Mouse (Mus musculus) midbrain, embryonic 16.5 days (tissue): ENCODE data around the gene Ahcyl1. TPM values are rescaled to one million over a fixed set of nuclear protein-coding genes. Genes with fewer than 3 reads are reported as not detected.

ENCODE experiments used
- ATAC-seq: fragments of 200-750 bp; cut with Nextera tagmentation; 2 replicates; pipeline ENCODE4 v1.8.0; 2017; ENCODE audit warnings: moderate TSS enrichment
- H3K27ac ChIP-seq: fragments of 300-500 bp; sonication (generic); 2 replicates; pipeline ENCODE4 v1.5.1; 2014; ENCODE audit warnings: mild to moderate bottlenecking, low read length, mixed read lengths
- H3K27me3 ChIP-seq: fragments of 300-500 bp; sonication (generic); 2 replicates; pipeline ENCODE4 v1.6.1; 2014; ENCODE audit warnings: low read depth, low read length, mixed read lengths; ENCODE audit not compliant: control insufficient read depth, insufficient read depth
- H3K36me3 ChIP-seq: fragments of 300-500 bp; sonication (generic); 2 replicates; pipeline ENCODE4 v1.6.1; 2014; ENCODE audit warnings: mild to moderate bottlenecking, low read length, moderate library complexity, mixed read lengths; ENCODE audit not compliant: control insufficient read depth, insufficient read depth
- H3K4me1 ChIP-seq: fragments of 300-500 bp; sonication (generic); 2 replicates; pipeline ENCODE4 v1.6.1; 2014; ENCODE audit warnings: mild to moderate bottlenecking, low read length, mixed read lengths; ENCODE audit not compliant: control insufficient read depth, insufficient read depth
- H3K4me2 ChIP-seq: fragments of 300-500 bp; sonication (generic); 2 replicates; pipeline ENCODE4 v1.6.1; 2014; ENCODE audit warnings: mild to moderate bottlenecking, low read length, mixed read lengths
- H3K4me3 ChIP-seq: fragments of 300-500 bp; sonication (generic); 2 replicates; pipeline ENCODE4 v1.5.1; 2014; ENCODE audit warnings: low read depth, mild to moderate bottlenecking, low read length, moderate library complexity, mixed read lengths
- H3K9ac ChIP-seq: fragments of 300-500 bp; sonication (generic); 2 replicates; pipeline ENCODE4 v1.6.1; 2014; ENCODE audit warnings: low read depth, low read length, mixed read lengths
- H3K9me3 ChIP-seq: fragments of 300-500 bp; sonication (generic); replicated peaks from 2 replicates; pipeline ENCODE4 v1.6.1; 2014; ENCODE audit warnings: mild to moderate bottlenecking, low read length, mixed read lengths; ENCODE audit not compliant: control insufficient read depth, poor library complexity, severe bottlenecking
- WGBS: fragments of 180-500 bp; shearing (Covaris S2); extraction: QIAGEN DNeasy Blood & Tissue Kit; methylation state at CpG from one replicate; pipeline ENCODE4 v1.1.7; 2014; 5-methylcytosine and 5-hydroxymethylcytosine counted together
- polyA plus RNA-seq: library from polyadenylated mRNA; unstranded; fragments of >200 nt; fragmentation: Nextera tagmentation; extraction: Ambion mirVana; gene quantifications from 2 replicates; pipeline ENCODE4 v1.2.1, GENCODE M21; 2015

The Ahcyl1 gene
- 112 and 114 TPM in 2 replicates for polyA plus RNA-seq

DNA sequence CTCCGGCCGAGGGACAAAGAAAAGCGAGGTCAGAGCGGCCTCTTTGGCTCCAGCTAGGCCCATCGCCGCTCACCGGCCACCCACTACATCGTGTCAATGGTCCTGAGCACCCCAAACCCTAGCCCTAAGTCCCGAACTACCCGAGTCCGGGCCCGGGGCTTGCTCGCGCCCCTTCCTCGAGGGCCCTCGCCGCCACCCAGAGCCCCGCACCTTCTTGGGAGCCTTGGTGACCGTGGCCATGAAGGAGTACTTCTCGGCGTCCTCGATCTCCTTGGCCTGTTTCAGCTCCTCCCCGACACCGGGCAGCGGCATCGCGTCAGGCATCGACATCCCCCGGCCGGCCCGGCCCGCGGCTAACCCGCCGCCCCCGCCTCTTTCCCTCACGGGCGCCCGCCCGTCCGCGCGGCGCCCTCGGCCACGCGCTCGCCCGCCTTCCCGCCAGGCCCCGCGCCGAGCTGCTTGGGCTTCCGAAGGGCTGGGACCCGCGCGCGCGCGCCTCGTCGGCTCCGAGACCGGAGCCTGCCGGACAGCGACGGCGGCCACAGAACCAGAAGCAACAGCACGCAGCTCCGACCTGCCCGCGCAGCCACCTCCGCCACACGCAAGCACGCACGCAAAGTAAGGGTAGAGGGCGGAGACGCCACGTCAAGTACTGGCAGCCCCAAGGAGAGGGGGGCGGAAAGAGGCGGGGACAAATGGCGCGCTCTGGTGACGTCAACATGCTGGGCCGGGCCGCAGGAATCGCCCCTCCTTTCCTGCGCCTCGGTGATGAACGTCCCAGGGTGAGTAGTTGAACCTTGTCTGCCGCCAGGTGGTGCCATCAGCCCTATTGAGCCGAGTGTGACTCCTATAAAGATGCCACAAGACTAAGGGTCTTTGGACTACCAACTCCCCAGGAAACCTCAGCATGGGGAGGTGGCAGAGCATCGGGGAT lies at the start of gene Ahcyl1:
Gene Ahcyl1, minus strand, starts transcription at position 613 of the 934 bp plus-strand sequence.
- ATAC-seq: peak; percentile 99
- Histone ChIP-seq H3K36me3 (no peaks in the 10 kb centered on the region), H3K4me1 (peaks cover 39% of the 10 kb centered on the region), H3K4me2 (peak within 1 kb of the TSS; percentile 97), H3K9me3 (no peaks in the 10 kb centered on the region), H3K27me3 (no peaks in the 10 kb centered on the region), H3K4me3 (peak within 1 kb of the TSS; percentile 92), H3K9ac (peak within 1 kb of the TSS; percentile 94), H3K27ac (peak within 1 kb of the TSS; percentile 95)
- WGBS: under 1% methylated on average over 77 of the region's 93 CpGs

DNA sequence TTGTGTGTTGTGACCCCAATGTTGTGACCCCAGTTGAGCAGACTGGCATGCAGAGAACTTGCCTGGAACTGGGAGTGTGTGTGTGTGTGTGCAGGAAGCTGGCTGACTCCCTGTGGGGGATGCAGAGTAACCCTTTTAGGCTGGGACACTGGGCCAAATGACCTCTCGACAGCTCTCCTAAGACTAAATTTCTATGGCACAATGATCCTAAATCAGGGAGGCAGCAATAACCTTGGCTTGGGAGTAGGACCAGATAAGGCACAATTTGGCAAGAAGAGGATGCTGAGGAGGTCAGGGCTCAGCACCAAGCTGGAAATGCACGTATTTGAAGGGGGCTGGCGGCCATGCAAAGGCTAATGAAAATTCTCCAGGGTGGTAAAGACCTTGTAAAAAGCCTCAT lies 49.7 kb upstream of the Ahcyl1 start:
- H3K27ac ChIP-seq: no peak overlapping the region
- H3K4me3 ChIP-seq: no peak overlapping the region
- H3K27me3 ChIP-seq: no peaks in the 10 kb centered on the region
- H3K9me3 ChIP-seq: no peaks in the 10 kb centered on the region
- H3K4me2 ChIP-seq: no peak overlapping the region
- peaks cover 4% of the 10 kb centered on the region for H3K4me1 ChIP-seq
- no peaks in the 10 kb centered on the region for H3K36me3 ChIP-seq
- H3K9ac ChIP-seq: no peak overlapping the region
- no peak for ATAC-seq
- 85% methylated on average over 3 of the region's 3 CpGs for WGBS

DNA sequence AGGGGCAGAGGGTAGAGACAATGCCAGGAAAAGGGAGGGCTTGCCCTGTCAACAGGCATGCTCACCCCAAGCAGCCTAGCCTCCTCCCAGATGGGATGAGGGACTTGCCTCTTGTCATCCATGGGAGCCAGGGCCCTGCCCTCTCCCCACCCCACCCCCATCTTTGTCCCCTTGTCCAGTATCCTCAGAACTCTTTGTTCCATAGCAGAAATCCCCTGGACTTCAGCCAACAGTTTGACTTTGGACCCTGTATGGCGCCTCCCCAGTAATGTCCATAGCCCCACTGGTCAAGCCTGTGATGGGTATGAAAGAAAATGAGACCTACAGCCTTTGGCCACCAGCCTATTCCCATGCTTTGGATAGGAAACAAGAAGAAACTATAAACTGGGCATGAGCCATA lies 47.3 kb upstream of the Ahcyl1 start:
- Histone ChIP-seq H3K4me3 (no peak overlapping the region), H3K27me3 (no peaks in the 10 kb centered on the region), H3K9ac (no peak overlapping the region), H3K36me3 (no peaks in the 10 kb centered on the region), H3K9me3 (no peaks in the 10 kb centered on the region), H3K4me1 (peaks cover 19% of the 10 kb centered on the region), H3K4me2 (no peak overlapping the region), H3K27ac (no peak overlapping the region)
- 77% methylated on average over 1 of the region's 1 CpGs for WGBS
- no peak for ATAC-seq

DNA sequence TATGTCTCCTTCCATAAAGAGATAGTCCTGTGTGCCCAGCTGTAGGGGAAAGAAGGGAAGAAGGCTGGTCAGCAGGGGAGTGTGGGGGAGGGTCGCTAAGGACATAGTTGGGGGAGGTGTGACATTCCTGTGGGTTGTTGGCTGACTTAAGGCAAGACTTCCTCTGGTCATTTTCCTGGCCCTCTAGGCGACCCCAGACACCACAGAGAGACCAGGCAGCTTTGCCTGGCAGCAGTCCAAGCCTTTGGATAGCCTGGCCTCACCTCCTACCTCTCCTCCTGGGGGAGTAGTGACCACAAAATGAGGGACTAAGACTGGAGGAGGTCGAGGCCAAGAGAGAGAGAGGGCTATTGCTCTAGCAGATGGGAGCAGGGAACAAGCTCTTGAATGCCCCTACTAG lies 46.7 kb upstream of the Ahcyl1 start:
- peaks cover 19% of the 10 kb centered on the region for H3K4me1 ChIP-seq
- no peak overlapping the region for H3K27ac ChIP-seq
- H3K27me3 ChIP-seq: no peaks in the 10 kb centered on the region
- H3K4me3 ChIP-seq: no peak overlapping the region
- no peaks in the 10 kb centered on the region for H3K36me3 ChIP-seq
- no peak for ATAC-seq
- H3K9me3 ChIP-seq: no peaks in the 10 kb centered on the region
- 47% methylated on average over 3 of the region's 3 CpGs for WGBS
- no peak overlapping the region for H3K4me2 ChIP-seq
- H3K9ac ChIP-seq: no peak overlapping the region

DNA sequence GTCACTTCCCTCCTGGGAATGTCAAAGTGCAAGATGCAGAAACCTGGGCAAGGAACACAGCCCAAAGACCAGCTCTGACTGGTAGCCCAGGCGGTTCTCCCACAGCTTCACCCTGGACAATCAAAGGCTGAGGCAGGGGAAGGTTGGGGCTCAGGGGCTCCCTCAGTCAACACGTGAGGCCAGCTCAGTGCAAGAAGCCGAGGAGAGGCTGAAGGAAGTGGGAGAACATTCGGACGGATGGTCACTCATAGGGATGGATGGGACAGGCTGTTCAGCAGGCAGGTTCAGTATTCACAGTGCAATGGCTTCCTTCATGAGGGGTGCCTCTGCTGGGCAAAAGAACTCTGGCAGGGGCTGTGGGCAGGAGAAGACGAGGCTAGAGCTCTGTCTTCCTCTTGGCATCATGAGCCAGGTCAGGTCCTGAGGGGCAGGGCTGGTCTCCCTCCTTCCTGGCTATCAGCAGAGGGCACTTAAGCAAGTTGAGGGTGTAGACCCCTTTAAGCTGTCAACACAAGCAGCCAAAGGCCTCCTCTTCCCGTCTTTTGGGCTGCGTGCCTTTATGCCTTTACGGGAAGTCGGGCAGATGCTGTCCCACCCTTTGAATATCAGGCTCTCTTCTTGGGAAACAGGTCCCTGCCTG lies 45.8 kb upstream of the Ahcyl1 start:
- no peak overlapping the region for H3K27ac ChIP-seq
- H3K4me1 ChIP-seq: peaks cover 19% of the 10 kb centered on the region
- no peak overlapping the region for H3K9ac ChIP-seq
- 89% methylated on average over 10 of the region's 10 CpGs for WGBS
- H3K4me2 ChIP-seq: no peak overlapping the region
- H3K9me3 ChIP-seq: no peaks in the 10 kb centered on the region
- ATAC-seq: no peak
- H3K27me3 ChIP-seq: no peaks in the 10 kb centered on the region
- no peak overlapping the region for H3K4me3 ChIP-seq
- no peaks in the 10 kb centered on the region for H3K36me3 ChIP-seq

DNA sequence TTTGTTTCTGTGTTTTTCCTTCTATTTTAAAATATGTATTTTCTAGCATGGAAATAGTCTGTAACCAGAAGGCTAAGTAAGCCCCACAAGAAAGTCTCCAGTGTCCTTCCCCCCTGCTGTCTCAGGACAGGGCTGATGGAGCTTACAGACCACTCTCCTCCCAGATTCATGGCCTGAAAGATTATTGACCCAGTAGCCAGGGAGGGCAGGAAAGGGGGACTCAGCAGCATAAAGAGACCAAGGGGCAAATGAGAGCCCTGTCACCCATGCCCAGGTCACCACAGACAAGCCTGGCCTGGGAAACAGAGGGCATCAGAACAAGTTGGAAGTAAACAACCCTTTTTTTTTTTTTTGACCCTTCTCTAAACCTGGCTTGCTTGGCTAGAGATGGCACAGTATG lies 45.0 kb upstream of the Ahcyl1 start:
- no peaks in the 10 kb centered on the region for H3K36me3 ChIP-seq
- 0 out of 2 replicates have a peak overlapping the region, but pooled peaks have one; percentile 43 for H3K27ac ChIP-seq
- ATAC-seq: no peak; the same call in 1 of the 2 replicates
- H3K4me1 ChIP-seq: peaks cover 19% of the 10 kb centered on the region
- no peaks in the 10 kb centered on the region for H3K27me3 ChIP-seq
- no peak overlapping the region for H3K4me2 ChIP-seq
- H3K4me3 ChIP-seq: no peak overlapping the region
- no peak overlapping the region for H3K9ac ChIP-seq
- no peaks in the 10 kb centered on the region for H3K9me3 ChIP-seq

DNA sequence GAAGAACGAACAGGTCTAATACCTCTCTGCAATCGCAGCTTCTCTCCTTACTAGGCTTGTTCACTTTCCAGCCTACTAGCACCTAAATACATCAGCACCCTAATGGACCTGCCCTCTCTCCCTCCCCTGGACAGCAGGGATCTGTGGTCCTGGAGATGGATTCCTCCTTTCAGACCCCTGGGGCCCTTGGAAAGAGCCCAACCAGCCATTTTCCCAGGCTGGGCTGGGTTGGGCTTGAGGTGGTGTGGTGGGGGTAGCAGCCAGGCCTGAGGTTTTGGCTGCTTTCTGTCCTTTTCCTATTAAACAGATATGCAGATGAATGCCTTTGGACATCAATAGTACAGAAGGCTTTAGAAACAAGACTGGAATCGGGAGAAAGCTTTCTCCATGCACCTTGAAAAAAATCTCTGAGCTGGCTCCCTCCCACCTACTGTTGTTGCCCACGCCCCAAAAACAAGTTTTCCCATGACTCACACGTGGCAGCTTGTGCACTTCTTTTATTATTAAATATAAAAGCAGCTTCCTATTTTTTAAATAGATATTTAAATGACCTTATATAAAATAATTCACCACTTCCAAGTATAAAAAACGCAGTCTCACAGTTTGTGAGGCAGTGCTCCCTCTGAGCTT lies 44.3 kb upstream of the Ahcyl1 start:
- Histone ChIP-seq H3K4me3 (no peak overlapping the region), H3K27ac (peak overlapping the region; percentile 43), H3K9me3 (no peaks in the 10 kb centered on the region), H3K27me3 (no peaks in the 10 kb centered on the region), H3K9ac (peak overlapping the region; percentile 7; the same call in 1 of the 2 replicates), H3K4me2 (no peak overlapping the region), H3K4me1 (peaks cover 19% of the 10 kb centered on the region), H3K36me3 (no peaks in the 10 kb centered on the region)
- peak; percentile 86 for ATAC-seq
- WGBS: 9% methylated on average over 6 of the region's 6 CpGs

DNA sequence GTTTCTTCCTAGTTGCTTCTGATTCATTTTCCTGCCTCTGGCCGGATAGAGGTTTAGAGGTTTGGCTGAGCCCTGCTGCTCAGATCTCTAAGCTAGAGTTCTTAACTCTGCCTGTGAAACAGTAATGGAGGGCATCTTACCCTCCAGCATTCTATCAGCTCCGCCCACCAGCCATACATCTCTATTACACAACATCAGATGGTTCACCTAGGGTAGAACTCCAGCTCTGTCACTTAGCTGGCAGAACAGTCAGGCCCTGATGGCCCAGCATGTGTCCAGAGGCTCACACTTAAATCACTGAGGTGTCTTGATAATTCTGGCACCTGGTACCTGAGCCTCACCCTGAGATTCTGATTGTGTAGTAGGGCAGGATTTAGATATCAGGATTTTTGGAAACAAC lies 43.6 kb upstream of the Ahcyl1 start:
- H3K9me3 ChIP-seq: no peaks in the 10 kb centered on the region
- H3K4me1 ChIP-seq: peaks cover 19% of the 10 kb centered on the region
- 0 out of 2 replicates have a peak, but pooled peaks have one; percentile 12 for ATAC-seq
- no peak overlapping the region for H3K27ac ChIP-seq
- H3K36me3 ChIP-seq: no peaks in the 10 kb centered on the region
- WGBS: 80% methylated on average over 2 of the region's 2 CpGs
- H3K9ac ChIP-seq: no peak overlapping the region
- H3K4me2 ChIP-seq: no peak overlapping the region
- H3K27me3 ChIP-seq: no peaks in the 10 kb centered on the region
- H3K4me3 ChIP-seq: no peak overlapping the region
